Mouse (Mus musculus) adrenal gland (tissue): ENCODE measurements around the gene Gp1ba.

Experiments used
- intact Hi-C: fragments of 180-260 bp; cut with DNase I; formaldehyde crosslinking; loops from one replicate; pipeline ENCODE4 v1.15.1; 2025

The Gp1ba gene

DNA sequence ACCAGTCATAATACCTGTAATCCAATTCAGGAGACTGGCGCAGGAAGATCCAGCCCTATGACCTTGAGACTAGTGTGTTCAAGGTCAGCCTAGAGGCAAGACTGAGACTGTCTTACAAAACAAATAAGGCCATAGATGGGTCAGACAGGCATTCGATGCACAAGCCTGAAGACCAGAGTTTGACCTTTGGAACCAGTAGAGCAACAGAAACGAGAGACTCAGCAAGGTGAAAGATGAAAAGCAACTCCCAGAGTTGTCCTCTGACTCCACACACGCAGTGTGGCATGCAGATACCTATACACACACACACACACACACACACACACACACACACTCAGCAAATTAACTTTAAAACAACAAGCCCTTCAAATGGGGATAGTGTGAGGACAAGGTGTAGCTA, 12.0 kb upstream of the Gp1ba start:
- intact Hi-C loops, result loop anchor here (5.0 kb wide), 1 partner anchor 125 kb away; no protein-coding TSS in a partner anchor

DNA sequence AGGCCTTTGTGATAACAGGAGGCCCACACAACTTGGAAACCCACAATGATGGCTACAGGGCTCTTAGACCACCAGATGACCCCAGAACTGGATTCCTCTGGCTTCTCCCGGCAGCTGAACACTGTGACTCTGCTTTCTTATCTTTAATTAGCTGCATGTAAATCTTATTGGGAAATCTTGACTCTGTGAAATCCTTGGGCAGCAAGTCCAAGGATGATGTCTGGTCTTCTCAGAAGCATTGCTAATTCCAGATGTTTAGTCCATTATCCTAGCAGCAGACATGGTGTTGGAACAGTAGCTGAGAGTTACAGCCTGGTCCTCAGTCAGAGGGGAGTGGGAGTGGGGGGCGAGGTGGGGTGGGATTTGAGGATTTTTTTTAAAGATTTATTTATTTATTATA, 10.5 kb upstream of the Gp1ba start:
- intact Hi-C loops, result loop anchor here (5.0 kb wide), 1 partner anchor 124 kb away; no protein-coding TSS in a partner anchor

DNA sequence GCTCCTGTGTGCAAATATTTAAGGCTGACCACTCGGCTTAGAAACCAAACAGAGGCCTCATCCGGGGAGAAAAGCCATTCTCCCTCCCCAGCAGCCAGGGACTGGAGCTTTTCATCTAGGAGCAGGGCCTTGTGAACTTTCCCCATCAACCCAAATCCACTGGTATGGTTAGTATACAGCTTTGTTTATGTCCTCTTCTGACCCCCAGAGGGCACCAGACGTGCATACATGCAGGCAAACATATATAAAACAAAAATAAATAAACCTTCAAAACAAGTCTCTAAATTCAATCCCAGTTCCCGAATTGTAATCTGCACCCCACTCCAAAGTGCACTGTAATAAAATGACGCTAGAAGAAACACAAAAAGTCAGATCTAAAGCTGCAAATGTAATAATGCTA, 9.4 kb upstream of the Gp1ba start:
- intact Hi-C loops, result loop anchor here (5.0 kb wide), 1 partner anchor 123 kb away; no protein-coding TSS in a partner anchor

DNA sequence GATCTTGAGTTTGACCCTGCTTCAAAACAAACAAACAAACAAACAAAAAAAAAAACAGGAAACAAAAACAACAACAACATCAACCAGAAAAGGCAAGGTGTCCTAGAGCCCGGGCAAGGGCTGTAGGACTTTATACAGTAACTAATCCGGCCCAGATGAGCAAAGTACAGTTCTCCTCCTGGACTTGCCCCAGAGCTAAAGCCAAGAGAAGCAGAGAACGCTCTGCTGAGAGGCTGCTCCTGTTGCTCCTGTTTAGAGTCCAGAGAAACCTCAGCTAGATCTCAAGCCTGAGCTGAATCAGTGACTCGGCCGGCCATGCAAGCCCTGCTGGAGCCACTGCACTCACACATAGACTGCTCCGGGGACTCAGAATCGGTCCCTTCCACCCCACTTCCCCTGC, 8.8 kb upstream of the Gp1ba start:
- intact Hi-C loops, result no loop called here

DNA sequence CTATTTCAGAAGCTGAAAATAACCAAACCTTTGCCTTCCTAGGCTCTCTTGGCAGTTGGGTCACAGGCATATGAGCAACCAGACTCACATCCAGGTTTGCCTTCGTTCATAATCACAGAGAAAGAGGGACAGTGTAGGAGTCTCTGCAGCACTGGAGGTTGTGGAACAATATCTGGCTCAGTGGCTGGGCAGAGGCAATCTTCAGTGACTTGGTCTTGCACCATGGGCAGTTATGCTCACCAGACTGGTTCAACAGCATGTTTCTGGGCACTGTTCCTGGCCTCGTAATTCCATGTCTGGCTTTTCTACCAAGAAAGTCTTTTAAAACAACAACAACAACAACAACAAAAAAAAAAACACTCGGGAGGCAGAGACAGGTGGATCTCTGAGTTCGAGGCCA, 3.3 kb upstream of the Gp1ba start:
- intact Hi-C loops, result no loop called here

DNA sequence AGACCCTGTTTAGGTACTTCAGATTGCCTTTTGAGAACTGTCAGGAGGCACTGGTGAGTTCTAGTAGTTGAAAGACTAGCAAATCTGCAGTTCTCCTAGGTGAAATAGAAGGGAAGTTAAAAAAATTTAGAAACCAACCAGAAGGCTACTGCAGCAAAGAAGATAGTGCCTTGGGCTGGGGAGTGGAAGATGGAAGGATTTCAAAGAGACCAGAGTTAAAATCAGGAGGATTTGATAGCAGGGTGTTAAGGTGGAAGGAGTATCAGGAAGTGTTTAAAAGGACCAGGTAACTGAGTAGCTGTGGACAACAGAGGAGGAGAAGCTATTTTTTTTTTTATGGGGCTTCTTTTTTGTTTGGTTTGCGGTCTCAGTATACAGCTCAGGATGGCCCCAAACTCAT, 1.2 kb upstream of the Gp1ba start:
- intact Hi-C loops, result no loop called here

- intact Hi-C loops, result no loop called here
Measured at GRCm38 (mm10) chr11:70638293-70638692, 629 bp upstream of the Gp1ba start.

DNA sequence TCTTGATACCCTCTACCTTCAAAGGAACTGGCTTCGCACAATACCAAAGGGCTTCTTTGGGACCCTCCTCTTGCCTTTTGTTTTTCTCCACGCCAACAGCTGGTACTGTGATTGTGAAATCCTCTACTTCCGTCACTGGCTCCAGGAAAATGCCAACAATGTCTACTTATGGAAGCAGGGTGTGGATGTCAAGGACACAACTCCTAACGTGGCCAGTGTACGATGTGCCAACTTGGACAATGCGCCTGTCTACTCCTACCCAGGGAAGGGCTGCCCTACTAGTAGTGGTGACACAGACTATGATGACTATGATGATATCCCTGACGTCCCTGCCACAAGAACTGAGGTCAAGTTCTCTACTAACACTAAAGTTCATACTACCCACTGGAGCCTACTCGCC, 1.1 kb downstream of the Gp1ba start:
- intact Hi-C loops, result no loop called here

GRCm38 (mm10) chr11:70641241-70641640, 2.3 kb downstream of the Gp1ba start:
- intact Hi-C loops, result no loop called here

DNA sequence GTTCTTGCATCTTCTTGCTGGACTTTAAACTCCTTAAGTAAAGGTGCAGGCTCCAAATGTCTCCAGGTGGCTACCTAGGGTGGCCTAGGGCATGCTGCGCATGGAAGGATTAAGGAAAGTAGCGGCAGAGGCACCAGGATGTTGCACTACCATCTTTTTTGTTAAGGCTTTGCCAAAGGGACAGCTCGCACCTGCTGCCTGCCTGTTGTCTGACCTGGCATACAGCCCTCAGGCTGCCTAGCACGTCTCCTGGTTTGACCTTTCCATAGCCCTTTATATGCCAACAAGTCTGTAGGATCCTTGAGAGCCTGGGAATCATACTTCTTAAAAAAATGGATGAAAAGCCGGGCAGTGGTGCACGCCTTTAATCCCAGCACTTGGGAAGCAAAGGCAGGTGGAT, 4.1 kb downstream of the Gp1ba start:
- intact Hi-C loops, result no loop called here

DNA sequence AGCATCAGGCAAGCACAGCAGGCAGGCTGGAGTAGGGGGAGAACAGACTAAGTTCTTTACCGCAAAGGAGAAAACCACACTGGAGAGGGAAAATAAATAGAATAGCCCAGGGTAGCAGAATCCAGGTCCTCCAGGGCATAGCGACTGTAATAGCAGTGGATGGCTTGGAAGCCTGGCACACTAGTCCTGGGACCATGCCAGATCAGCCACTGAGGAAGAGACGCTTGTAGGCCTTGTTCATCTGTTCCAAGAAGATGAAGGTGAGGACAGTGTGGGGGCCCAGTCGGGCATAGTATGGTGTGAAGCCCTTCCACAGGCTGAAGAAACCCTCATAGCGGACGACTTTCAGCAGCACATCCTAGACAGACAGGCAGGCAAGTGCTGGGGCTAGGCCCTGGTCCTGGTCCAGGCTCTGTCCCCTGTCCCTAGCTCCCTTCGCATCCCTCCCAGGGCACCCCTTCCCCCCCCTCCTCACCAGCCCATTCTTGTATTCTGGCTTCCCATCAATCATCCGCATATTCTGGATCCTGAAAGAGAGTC, 5.7 kb downstream of the Gp1ba start:
- intact Hi-C loops, result no loop called here

- intact Hi-C loops, result no loop called here
Measured at GRCm38 (mm10) chr11:70645461-70646258, 6.7 kb downstream of the Gp1ba start.

GRCm38 (mm10) chr11:70646259-70646555, 7.3 kb downstream of the Gp1ba start:
- intact Hi-C loops, result no loop called here

- intact Hi-C loops, result no loop called here
Measured at GRCm38 (mm10) chr11:70646691-70647650, 8.0 kb downstream of the Gp1ba start, which contains the start of the genes Rnf167 and Slc25a11. Gene Rnf167, plus strand, starts transcription at chr11:70647235. Gene Slc25a11, minus strand, starts transcription at chr11:70647479.

GRCm38 (mm10) chr11:70647716-70648420, 8.9 kb downstream of the Gp1ba start:
- intact Hi-C loops, result no loop called here

DNA sequence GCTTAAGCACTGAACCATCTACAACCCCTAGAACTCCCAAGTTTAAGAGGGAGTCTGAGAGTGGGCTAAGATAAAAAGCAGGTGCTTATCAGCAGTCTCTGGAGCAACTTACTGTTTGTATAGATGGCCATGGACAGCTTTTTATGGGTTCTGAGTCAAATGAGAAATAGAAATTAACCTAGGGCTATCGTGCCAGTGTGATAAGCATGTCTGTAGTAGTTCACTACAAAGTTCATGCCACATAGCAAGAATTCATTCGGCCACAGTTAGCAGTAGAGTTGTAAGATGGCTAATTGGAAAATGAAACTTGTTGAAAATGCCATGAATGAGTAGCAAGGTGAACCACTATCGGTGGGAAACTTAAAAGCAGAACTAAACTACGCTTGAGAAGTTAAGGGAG, 9.6 kb downstream of the Gp1ba start:
- intact Hi-C loops, result no loop called here

GRCm38 (mm10) chr11:70649185-70649734, 10.3 kb downstream of the Gp1ba start:
- intact Hi-C loops, result no loop called here

GRCm38 (mm10) chr11:70650322-70651175, 11.6 kb downstream of the Gp1ba start:
- intact Hi-C loops, result no loop called here

DNA sequence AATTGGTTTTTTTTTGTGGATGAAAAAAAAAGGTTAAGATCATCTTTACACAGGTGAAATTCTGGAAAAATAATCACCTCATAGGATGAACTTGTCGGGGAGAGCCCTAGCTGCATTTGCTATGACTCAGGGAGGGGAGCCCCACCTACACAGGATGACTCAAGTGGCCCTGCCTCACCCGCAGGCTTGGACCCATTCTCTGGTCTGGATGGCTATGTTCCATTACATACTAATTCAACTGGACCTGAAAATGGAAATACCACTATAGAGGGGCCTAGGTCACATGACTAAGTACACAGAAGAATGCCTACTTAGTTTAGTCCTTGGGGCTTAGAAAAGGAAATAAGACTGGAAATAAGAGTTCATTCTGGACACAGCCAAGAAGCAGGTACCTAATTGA, 12.5 kb downstream of the Gp1ba start:
- intact Hi-C loops, result no loop called here
